Mouse (Mus musculus) megakaryocyte progenitor cell, adult 5-6 weeks (primary cell): Measurements from ENCODE around the gene Timm10b. TPM values are rescaled to one million over a fixed set of nuclear protein-coding genes. Genes with fewer than 3 reads are reported as not detected.

ENCODE experiments used
- ATAC-seq: replicated peaks from 2 replicates; pipeline ENCODE4 v1.8.0; 2016; ENCODE audit warnings: mild to moderate bottlenecking, moderate TSS enrichment, inconsistent platforms; ENCODE audit not compliant: poor library complexity
- total RNA-seq, 2 experiments: library from RNA; stranded (forward) in 1 of 2; stranded (reverse) in 1 of 2; fragments of 157-497, 149-512 nt in 1 of 2; fragments of 200-1000 nt in 1 of 2; gene quantifications; 2 replicates each; pipeline versions ENCODE4 v1.2.3 to v1.2.4; 2015 to 2017

Gene Timm10b
- total RNA-seq, 2 experiments from 2014 or later = 65.0 to 82.0 TPM

- ATAC-seq = peak; percentile 79
These were observed 507 bp downstream of the Timm10b start, which contains the start of the genes Arfip2 and Gm45799 for GRCm38 (mm10) chr7:105640233-105640893. Arfip2 (minus strand) TSS chr7:105640416. Gm45799 (plus strand) TSS chr7:105640552.

GRCm38 (mm10) chr7:105640894-105641255, 1.0 kb downstream of the Timm10b start:
- peak; percentile 33 for ATAC-seq

GRCm38 (mm10) chr7:105641936-105642335, 2.1 kb downstream of the Timm10b start:
- ATAC-seq = peak; percentile 15

- peak; percentile 97 for ATAC-seq
These were observed 11.0 kb downstream of the Timm10b start, which contains the start of gene Dnhd1 for GRCm38 (mm10) chr7:105650639-105651435. Dnhd1 (plus strand) TSS chr7:105650827.

GRCm38 (mm10) chr7:105685541-105686197, 45.8 kb downstream of the Timm10b start:
- ATAC-seq = no peak

- peak; percentile 98 for ATAC-seq
These were observed 51.0 kb downstream of the Timm10b start for GRCm38 (mm10) chr7:105690875-105691274.

Other genes starting within 250 kb of the Timm10b start
- 32.4 and 33.3 TPM in 2 replicates for gene Fam160a2, start 240.0 kb upstream of the Timm10b start, total RNA-seq (2015)
- gene Fam160a2, start 240.0 kb upstream of the Timm10b start, total RNA-seq (2017) = 8.7 and 19.8 TPM in 2 replicates
- 0.07 TPM in 1 of 2 replicates, not detected in the other for gene Cnga4, start 235.5 kb upstream of the Timm10b start, total RNA-seq (2015)
- gene Cnga4, start 235.5 kb upstream of the Timm10b start, total RNA-seq (2017) = not detected in 2 replicates
- not detected in 2 replicates for gene Cckbr, start 214.3 kb upstream of the Timm10b start, total RNA-seq (2015)
- not detected in 2 replicates for gene Cckbr, start 214.3 kb upstream of the Timm10b start, total RNA-seq (2017)
- gene Cavin3, start 157.8 kb upstream of the Timm10b start, total RNA-seq (2015) = 0.22 and 0.27 TPM in 2 replicates
- 0.41 and 0.42 TPM in 2 replicates for gene Cavin3, start 157.8 kb upstream of the Timm10b start, total RNA-seq (2017)
- gene Smpd1, start 85.7 kb upstream of the Timm10b start, total RNA-seq (2015) = 16.2 and 21.0 TPM in 2 replicates
- 9.5 and 16.2 TPM in 2 replicates for gene Smpd1, start 85.7 kb upstream of the Timm10b start, total RNA-seq (2017)
- gene Apbb1, start 58.4 kb upstream of the Timm10b start, total RNA-seq (2015) = not detected in 2 replicates
- gene Apbb1, start 58.4 kb upstream of the Timm10b start, total RNA-seq (2017) = not detected in 2 replicates
- gene Hpx, start 39.9 kb upstream of the Timm10b start, total RNA-seq (2015) = not detected in 2 replicates
- not detected in 2 replicates for gene Hpx, start 39.9 kb upstream of the Timm10b start, total RNA-seq (2017)
- gene Trim3, start 6.5 kb upstream of the Timm10b start, total RNA-seq (2015) = 2.8 and 3.3 TPM in 2 replicates
- gene Trim3, start 6.5 kb upstream of the Timm10b start, total RNA-seq (2017) = 1.8 and 3.2 TPM in 2 replicates
- 16.0 and 18.5 TPM in 2 replicates for gene Arfip2, start 360 bp downstream of the Timm10b start, total RNA-seq (2015)
- gene Arfip2, start 360 bp downstream of the Timm10b start, total RNA-seq (2017) = 57.5 and 59.8 TPM in 2 replicates
- gene Gm45799, start 496 bp downstream of the Timm10b start, total RNA-seq (2015) = 1.5 and 2.0 TPM in 2 replicates
- 1.5 and 4.1 TPM in 2 replicates for gene Gm45799, start 496 bp downstream of the Timm10b start, total RNA-seq (2017)
- gene Dnhd1, start 10.8 kb downstream of the Timm10b start, total RNA-seq (2015) = 1.0 and 1.6 TPM in 2 replicates
- gene Dnhd1, start 10.8 kb downstream of the Timm10b start, total RNA-seq (2017) = 0.17 and 0.27 TPM in 2 replicates
- 149 and 157 TPM in 2 replicates for gene Ilk, start 96.5 kb downstream of the Timm10b start, total RNA-seq (2015)
- 105 and 110 TPM in 2 replicates for gene Ilk, start 96.5 kb downstream of the Timm10b start, total RNA-seq (2017)
- 26.4 and 30.4 TPM in 2 replicates for gene Rrp8, start 97.3 kb downstream of the Timm10b start, total RNA-seq (2015)
- gene Rrp8, start 97.3 kb downstream of the Timm10b start, total RNA-seq (2017) = 39.8 and 48.9 TPM in 2 replicates
- 301 and 304 TPM in 2 replicates for gene Taf10, start 104.3 kb downstream of the Timm10b start, total RNA-seq (2015)
- gene Taf10, start 104.3 kb downstream of the Timm10b start, total RNA-seq (2017) = 136 and 141 TPM in 2 replicates
- gene Tpp1, start 112.2 kb downstream of the Timm10b start, total RNA-seq (2015) = 64.8 and 73.5 TPM in 2 replicates
- gene Tpp1, start 112.2 kb downstream of the Timm10b start, total RNA-seq (2017) = 14.3 and 22.2 TPM in 2 replicates
- gene Dchs1, start 147.6 kb downstream of the Timm10b start, total RNA-seq (2015) = 0.07 TPM in 1 of 2 replicates, not detected in the other
- not detected in 2 replicates for gene Dchs1, start 147.6 kb downstream of the Timm10b start, total RNA-seq (2017)
- 124 and 152 TPM in 2 replicates for gene Mrpl17, start 171.0 kb downstream of the Timm10b start, total RNA-seq (2015)
- 69.0 and 86.6 TPM in 2 replicates for gene Mrpl17, start 171.0 kb downstream of the Timm10b start, total RNA-seq (2017)